Mouse (Mus musculus): ENCODE data around the gene Ssr2. TPM values are rescaled to one million over a fixed set of nuclear protein-coding genes. Genes with fewer than 3 reads are reported as not detected.
A peak's percentile ranks its signal among the peaks of the same experiment; 100 is the strongest.

Gene Ssr2
- polyA plus RNA-seq, 1 experiment from 2014 or later: 155 TPM

- H3K27ac ChIP-seq (ENCODE audit: low read depth, low read length): peak overlapping the region; percentile 93
- peak; percentile 77 for DNase-seq (ENCODE audit: low spot score)
- peak overlapping the region; percentile 99 for H3K4me3 ChIP-seq (ENCODE audit: low read depth, low read length)
- peak overlapping the region; percentile 76 for H3K4me2 ChIP-seq (ENCODE audit: low read length)
- peaks cover 12% of the 10 kb centered on the region; the same call in 1 of the 2 replicates for H3K36me3 ChIP-seq (ENCODE audit: control insufficient read depth, insufficient read depth, low read length)
- WGBS: under 1% methylated on average over 64 of the region's 64 CpGs
- H3K9me3 ChIP-seq (replicated peaks; ENCODE audit: control insufficient read depth, low read length): no peaks in the 10 kb centered on the region
- H3K27me3 ChIP-seq (replicated peaks; ENCODE audit: control insufficient read depth, insufficient read depth, low read length): no peaks in the 10 kb centered on the region
- peaks cover 17% of the 10 kb centered on the region for H3K4me1 ChIP-seq (ENCODE audit: control insufficient read depth, insufficient read depth, low read length)
- H3K9ac ChIP-seq (ENCODE audit: low read length): peak overlapping the region; percentile 99
- peak; percentile 69 for ATAC-seq
Observed at GRCm38 (mm10) chr3:88620992-88621536, 45.4 kb downstream of the Ssr2 start.

- Histone ChIP-seq H3K4me2 (ENCODE audit: low read length) (peak overlapping the region; percentile 76), H3K4me3 (ENCODE audit: low read depth, low read length) (peak overlapping the region; percentile 99), H3K4me1 (ENCODE audit: control insufficient read depth, insufficient read depth, low read length) (peaks cover 21% of the 10 kb centered on the region), H3K9ac (ENCODE audit: low read length) (peak overlapping the region; percentile 99), H3K27ac (ENCODE audit: low read depth, low read length) (peak overlapping the region; percentile 93), H3K9me3 (replicated peaks; ENCODE audit: control insufficient read depth, low read length) (no peaks in the 10 kb centered on the region), H3K36me3 (ENCODE audit: control insufficient read depth, insufficient read depth, low read length) (peaks cover 15% of the 10 kb centered on the region; the same call in 1 of the 2 replicates), H3K27me3 (replicated peaks; ENCODE audit: control insufficient read depth, insufficient read depth, low read length) (no peaks in the 10 kb centered on the region)
- ATAC-seq (peak; percentile 11; the same call in 1 of the 2 replicates), DNase-seq (ENCODE audit: low spot score) (peak; percentile 57)
- WGBS: under 1% methylated on average over 22 of the region's 36 CpGs
Observed at GRCm38 (mm10) chr3:88621537-88622112, 45.9 kb downstream of the Ssr2 start.

- Histone ChIP-seq H3K9ac (ENCODE audit: low read length) (peak overlapping the region; percentile 99), H3K4me3 (ENCODE audit: low read depth, low read length) (peak overlapping the region; percentile 99), H3K27me3 (replicated peaks; ENCODE audit: control insufficient read depth, insufficient read depth, low read length) (no peaks in the 10 kb centered on the region), H3K4me1 (ENCODE audit: control insufficient read depth, insufficient read depth, low read length) (peaks cover 26% of the 10 kb centered on the region), H3K4me2 (ENCODE audit: low read length) (peak overlapping the region; percentile 76), H3K27ac (ENCODE audit: low read depth, low read length) (peak overlapping the region; percentile 93), H3K9me3 (replicated peaks; ENCODE audit: control insufficient read depth, low read length) (no peaks in the 10 kb centered on the region), H3K36me3 (ENCODE audit: control insufficient read depth, insufficient read depth, low read length) (peaks cover 15% of the 10 kb centered on the region; the same call in 1 of the 2 replicates)
- ATAC-seq (peak; percentile 49), DNase-seq (ENCODE audit: low spot score) (peak; percentile 76)
- under 1% methylated on average over 24 of the region's 24 CpGs for WGBS
Observed at GRCm38 (mm10) chr3:88622113-88622940, 46.7 kb downstream of the Ssr2 start.

GRCm38 (mm10) chr3:88622941-88623345 lies 47.3 kb downstream of the Ssr2 start:
- 0% methylated on average over 6 of the region's 6 CpGs for WGBS
- Histone ChIP-seq H3K27ac (ENCODE audit: low read depth, low read length) (peak overlapping the region; percentile 93), H3K9me3 (replicated peaks; ENCODE audit: control insufficient read depth, low read length) (no peaks in the 10 kb centered on the region), H3K36me3 (ENCODE audit: control insufficient read depth, insufficient read depth, low read length) (peaks cover 19% of the 10 kb centered on the region), H3K4me1 (ENCODE audit: control insufficient read depth, insufficient read depth, low read length) (peaks cover 26% of the 10 kb centered on the region), H3K27me3 (replicated peaks; ENCODE audit: control insufficient read depth, insufficient read depth, low read length) (no peaks in the 10 kb centered on the region), H3K9ac (ENCODE audit: low read length) (peak overlapping the region; percentile 99), H3K4me3 (ENCODE audit: low read depth, low read length) (peak overlapping the region; percentile 99), H3K4me2 (ENCODE audit: low read length) (peak overlapping the region; percentile 76)
- DNase-seq (ENCODE audit: low spot score): peak; percentile 71
- peak; percentile 66 for ATAC-seq

- Histone ChIP-seq H3K9ac (ENCODE audit: low read length) (peak overlapping the region; percentile 99), H3K27ac (ENCODE audit: low read depth, low read length) (peak overlapping the region; percentile 93), H3K27me3 (replicated peaks; ENCODE audit: control insufficient read depth, insufficient read depth, low read length) (no peaks in the 10 kb centered on the region), H3K36me3 (ENCODE audit: control insufficient read depth, insufficient read depth, low read length) (peaks cover 22% of the 10 kb centered on the region), H3K9me3 (replicated peaks; ENCODE audit: control insufficient read depth, low read length) (no peaks in the 10 kb centered on the region), H3K4me3 (ENCODE audit: low read depth, low read length) (peak overlapping the region; percentile 99), H3K4me2 (ENCODE audit: low read length) (peak overlapping the region; percentile 76), H3K4me1 (ENCODE audit: control insufficient read depth, insufficient read depth, low read length) (peaks cover 26% of the 10 kb centered on the region)
- WGBS: under 1% methylated on average over 15 of the region's 15 CpGs
- ATAC-seq (peak; percentile 19), DNase-seq (ENCODE audit: low spot score) (peak; percentile 52)
Observed at GRCm38 (mm10) chr3:88623346-88624135, 47.9 kb downstream of the Ssr2 start.

GRCm38 (mm10) chr3:88624324-88624723 lies 48.6 kb downstream of the Ssr2 start:
- WGBS: 5% methylated on average over 4 of the region's 4 CpGs
- Histone ChIP-seq H3K4me2 (ENCODE audit: low read length) (peak overlapping the region; percentile 76), H3K27me3 (replicated peaks; ENCODE audit: control insufficient read depth, insufficient read depth, low read length) (no peaks in the 10 kb centered on the region), H3K4me1 (ENCODE audit: control insufficient read depth, insufficient read depth, low read length) (peaks cover 26% of the 10 kb centered on the region), H3K4me3 (ENCODE audit: low read depth, low read length) (peak overlapping the region; percentile 99), H3K27ac (ENCODE audit: low read depth, low read length) (peak overlapping the region; percentile 93), H3K36me3 (ENCODE audit: control insufficient read depth, insufficient read depth, low read length) (peaks cover 29% of the 10 kb centered on the region), H3K9ac (ENCODE audit: low read length) (peak overlapping the region; percentile 99), H3K9me3 (replicated peaks; ENCODE audit: control insufficient read depth, low read length) (no peaks in the 10 kb centered on the region)
- peak; percentile 65 for DNase-seq (ENCODE audit: low spot score)
- peak; percentile 15; the same call in 1 of the 2 replicates for ATAC-seq

GRCm38 (mm10) chr3:88624951-88625350 lies 49.3 kb downstream of the Ssr2 start:
- ATAC-seq (no peak), DNase-seq (ENCODE audit: low spot score) (no peak)
- Histone ChIP-seq H3K36me3 (ENCODE audit: control insufficient read depth, insufficient read depth, low read length) (peaks cover 36% of the 10 kb centered on the region), H3K9me3 (replicated peaks; ENCODE audit: control insufficient read depth, low read length) (no peaks in the 10 kb centered on the region), H3K4me3 (ENCODE audit: low read depth, low read length) (peak overlapping the region; percentile 99), H3K4me2 (ENCODE audit: low read length) (peak overlapping the region; percentile 76), H3K4me1 (ENCODE audit: control insufficient read depth, insufficient read depth, low read length) (peaks cover 26% of the 10 kb centered on the region), H3K9ac (ENCODE audit: low read length) (peak overlapping the region; percentile 99), H3K27ac (ENCODE audit: low read depth, low read length) (peak overlapping the region; percentile 93), H3K27me3 (replicated peaks; ENCODE audit: control insufficient read depth, insufficient read depth, low read length) (no peaks in the 10 kb centered on the region)
- 49% methylated on average over 2 of the region's 2 CpGs for WGBS

GRCm38 (mm10) chr3:88625531-88625930 lies 49.9 kb downstream of the Ssr2 start:
- DNase-seq (ENCODE audit: low spot score) (no peak), ATAC-seq (no peak)
- Histone ChIP-seq H3K9me3 (replicated peaks; ENCODE audit: control insufficient read depth, low read length) (no peaks in the 10 kb centered on the region), H3K36me3 (ENCODE audit: control insufficient read depth, insufficient read depth, low read length) (peaks cover 41% of the 10 kb centered on the region), H3K27me3 (replicated peaks; ENCODE audit: control insufficient read depth, insufficient read depth, low read length) (no peaks in the 10 kb centered on the region), H3K4me3 (ENCODE audit: low read depth, low read length) (no peak overlapping the region), H3K27ac (ENCODE audit: low read depth, low read length) (no peak overlapping the region; the same call in 1 of the 2 replicates), H3K9ac (ENCODE audit: low read length) (no peak overlapping the region; the same call in 1 of the 2 replicates), H3K4me2 (ENCODE audit: low read length) (peak overlapping the region; percentile 76), H3K4me1 (ENCODE audit: control insufficient read depth, insufficient read depth, low read length) (peaks cover 26% of the 10 kb centered on the region)
- WGBS: 90% methylated on average over 7 of the region's 7 CpGs
